Mouse (Mus musculus): ENCODE measurements at regions not wholly inside any gene's neighbourhood (a gene's known extent, or its start where the extent isn't known, plus 50 kb on each side); places are given as distances from the start of the nearest gene placed in this dataset.
"Not testable (repeated sequence)": the region's sequence is repeated elsewhere in the genome, so short reads cannot be mapped to it uniquely, and the experiment has no call there.

DNA sequence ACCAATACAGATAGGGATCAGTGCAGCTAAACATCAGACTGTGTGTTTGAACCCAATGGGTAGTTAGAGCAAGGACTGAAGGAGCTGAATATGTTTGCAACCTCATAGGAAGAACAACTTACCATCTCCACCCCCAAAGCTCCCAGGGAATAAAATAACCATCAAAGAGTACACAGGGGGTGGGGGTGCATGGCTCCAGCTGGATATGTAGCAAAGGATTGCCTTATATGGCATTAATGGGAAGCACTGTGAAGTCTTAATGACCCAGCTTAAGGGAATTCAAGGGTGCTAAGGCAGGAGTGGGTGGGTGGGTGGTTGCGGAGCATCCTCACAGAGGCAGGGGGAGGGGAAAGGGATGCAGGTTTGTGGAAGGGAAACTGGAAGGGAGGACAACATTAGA, 404.0 kb upstream of the Gm12887 start:
- Histone ChIP-seq H3K36me3 (no peaks in the 10 kb centered on the region), H3K4me1 (no peaks in the 10 kb centered on the region), H3K4me2 (replicated peaks) (no peak overlapping the region), H3K27ac (no peak overlapping the region), H3K27me3 (no peaks in the 10 kb centered on the region), H3K9ac (no peak overlapping the region), H3K4me3 (no peak overlapping the region), H3K9me3 (peaks cover 78% of the 10 kb centered on the region)
- no peak for ATAC-seq (ENCODE audit: low FRiP score, low read depth)
- WGBS = 93% methylated on average over 1 of the region's 1 CpGs

DNA sequence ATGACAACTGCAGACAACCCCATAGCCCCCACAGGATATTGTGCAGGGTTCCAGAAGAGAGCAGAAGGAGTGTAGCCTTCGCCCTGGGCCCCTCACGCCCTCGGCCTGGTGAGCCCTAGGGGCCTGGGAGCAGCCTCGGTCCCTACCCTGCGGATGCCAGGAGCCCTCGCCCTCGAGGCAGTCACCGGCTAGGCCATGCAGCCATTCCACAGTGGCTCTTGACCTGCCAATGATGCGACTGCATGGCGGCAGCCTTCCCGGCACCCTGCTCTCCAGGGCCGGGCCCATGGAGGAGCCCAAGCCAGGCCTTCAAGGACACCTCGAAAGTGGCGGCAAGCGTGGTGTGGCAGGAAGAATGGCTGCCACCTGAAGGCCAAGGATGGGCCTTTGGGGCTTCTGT, 401.0 kb upstream of the Gm12887 start:
- ATAC-seq (ENCODE audit: low FRiP score, low read depth) = no peak
- H3K36me3 ChIP-seq = no peaks in the 10 kb centered on the region
- no peak overlapping the region for H3K27ac ChIP-seq
- H3K4me3 ChIP-seq = no peak overlapping the region
- H3K9ac ChIP-seq = no peak overlapping the region
- no peaks in the 10 kb centered on the region for H3K27me3 ChIP-seq
- H3K9me3 ChIP-seq = peaks cover 85% of the 10 kb centered on the region
- no peak overlapping the region for H3K4me2 ChIP-seq (replicated peaks)
- H3K4me1 ChIP-seq = no peaks in the 10 kb centered on the region
- 90% methylated on average over 15 of the region's 15 CpGs for WGBS

DNA sequence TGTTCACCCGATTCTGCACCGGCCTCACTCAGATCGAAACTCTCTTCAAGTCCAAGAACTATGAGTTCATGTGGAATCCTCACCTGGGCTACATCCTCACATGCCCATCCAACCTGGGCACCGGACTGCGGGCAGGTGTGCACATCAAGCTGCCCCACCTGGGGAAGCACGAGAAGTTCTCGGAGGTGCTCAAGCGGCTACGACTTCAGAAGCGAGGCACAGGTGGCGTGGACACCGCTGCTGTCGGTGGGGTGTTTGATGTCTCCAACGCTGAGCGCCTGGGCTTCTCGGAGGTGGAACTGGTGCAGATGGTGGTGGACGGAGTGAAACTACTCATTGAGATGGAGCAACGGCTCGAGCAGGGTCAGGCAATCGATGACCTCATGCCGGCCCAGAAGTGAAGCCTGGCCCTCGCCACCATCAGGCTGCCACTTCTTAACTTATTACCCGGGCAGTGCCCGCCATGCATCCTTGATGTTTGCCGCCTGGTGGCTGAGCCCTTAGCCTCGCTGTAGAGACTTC, 387.1 kb upstream of the Gm12887 start:
- not testable (repeated sequence) for H3K9ac ChIP-seq; H3K27me3 ChIP-seq; H3K4me2 ChIP-seq (replicated peaks); H3K4me3 ChIP-seq; H3K4me1 ChIP-seq; H3K36me3 ChIP-seq; H3K27ac ChIP-seq; ATAC-seq (ENCODE audit: low FRiP score, low read depth)
- H3K9me3 ChIP-seq = peaks cover 53% of the 10 kb centered on the region
- 95% methylated on average over 26 of the region's 26 CpGs for WGBS

DNA sequence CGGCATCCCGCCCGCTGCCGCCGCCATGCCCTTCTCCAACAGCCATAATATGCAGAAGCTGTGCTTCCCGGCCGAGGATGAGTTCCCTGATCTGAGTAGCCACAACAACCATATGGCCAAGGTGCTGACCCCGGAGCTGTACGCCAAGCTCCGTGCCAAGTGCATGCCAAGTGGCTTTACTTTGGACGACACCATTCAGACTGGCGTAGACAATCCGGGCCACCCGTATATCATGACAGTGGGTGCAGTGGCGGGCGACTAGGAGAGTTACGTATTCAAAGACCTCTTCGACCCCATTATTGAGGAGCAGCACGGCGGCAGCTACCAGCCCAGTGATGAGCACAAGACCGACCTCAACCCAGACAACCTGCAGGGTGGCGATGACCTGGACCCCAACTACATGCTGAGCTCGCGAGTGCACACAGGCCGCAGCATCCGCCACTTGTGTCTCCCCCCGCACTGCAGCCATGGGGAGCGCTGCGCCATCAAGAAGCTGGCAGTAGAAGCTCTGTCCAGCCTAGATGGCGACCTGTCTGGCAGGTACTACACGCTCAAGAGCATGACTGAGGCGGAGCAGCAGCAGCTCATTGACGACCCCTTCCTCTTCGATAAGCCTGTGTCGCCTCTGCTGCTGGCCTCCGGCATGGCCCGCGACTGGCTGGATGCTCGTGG, 386.4 kb upstream of the Gm12887 start:
- Histone ChIP-seq H3K4me1 (no peaks in the 10 kb centered on the region), H3K4me2 (replicated peaks) (no peak overlapping the region), H3K9me3 (peaks cover 55% of the 10 kb centered on the region), H3K27me3 (no peaks in the 10 kb centered on the region), H3K4me3 (no peak overlapping the region), H3K9ac (no peak overlapping the region), H3K27ac (no peak overlapping the region), H3K36me3 (0 out of 2 replicates have a peak, but pooled peaks cover 4% of the 10 kb centered on the region)
- 0 out of 2 replicates have a peak, but pooled peaks have one; percentile 44 for ATAC-seq (ENCODE audit: low FRiP score, low read depth)
- WGBS = 94% methylated on average over 39 of the region's 39 CpGs

DNA sequence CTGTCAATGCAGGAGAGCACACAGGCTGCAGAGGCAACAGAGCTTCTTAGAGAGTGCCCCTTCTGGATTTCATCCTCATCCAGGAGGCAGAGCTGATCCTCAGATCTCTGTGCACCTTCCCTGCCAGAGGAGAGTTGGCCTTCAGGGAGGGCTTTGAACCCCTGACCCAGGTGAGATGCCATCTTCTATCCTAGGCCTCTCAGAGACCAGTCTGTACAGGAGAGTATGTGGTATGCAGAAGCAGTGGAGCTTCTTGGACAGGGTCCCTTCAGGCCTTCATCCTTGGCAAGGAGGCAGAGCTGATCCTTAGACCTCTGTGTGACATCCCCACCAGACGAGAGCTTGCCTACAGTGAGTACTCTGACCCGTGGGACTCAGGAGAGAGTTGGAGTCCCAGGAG, 364.8 kb upstream of the Gm12887 start:
- Histone ChIP-seq H3K4me1 (no peaks in the 10 kb centered on the region), H3K27me3 (no peaks in the 10 kb centered on the region), H3K9me3 (peaks cover 46% of the 10 kb centered on the region), H3K27ac (no peak overlapping the region), H3K4me2 (replicated peaks) (no peak overlapping the region), H3K36me3 (no peaks in the 10 kb centered on the region), H3K9ac (no peak overlapping the region), H3K4me3 (no peak overlapping the region)
- WGBS = 60% methylated on average over 2 of the region's 2 CpGs
- ATAC-seq (ENCODE audit: low FRiP score, low read depth) = no peak; the same call in 1 of the 2 replicates

DNA sequence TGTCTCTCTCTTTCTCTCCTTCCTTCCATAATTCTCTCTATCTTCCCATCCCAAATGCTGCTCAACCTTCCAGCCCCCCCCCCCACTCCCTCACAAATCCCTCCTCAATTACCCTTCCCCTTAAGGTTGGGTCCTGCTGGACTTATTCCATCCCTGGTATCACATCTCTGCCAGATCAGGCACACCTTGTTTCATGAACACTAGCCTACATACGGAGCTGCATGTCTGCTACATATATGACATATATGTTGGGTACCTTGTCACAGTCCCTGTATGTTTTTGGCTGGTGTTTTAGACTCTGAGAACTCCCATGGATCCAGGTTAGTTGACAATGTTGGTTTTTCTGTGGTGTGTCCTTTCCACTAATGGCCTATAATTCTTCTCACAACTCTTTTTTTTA, 363.5 kb upstream of the Gm12887 start:
- no peaks in the 10 kb centered on the region for H3K36me3 ChIP-seq
- no peaks in the 10 kb centered on the region for H3K4me1 ChIP-seq
- 67% methylated on average over 1 of the region's 1 CpGs for WGBS
- H3K27me3 ChIP-seq = no peaks in the 10 kb centered on the region
- no peak overlapping the region for H3K27ac ChIP-seq
- peak; percentile 51 for ATAC-seq (ENCODE audit: low FRiP score, low read depth)
- no peak overlapping the region for H3K4me3 ChIP-seq
- no peak overlapping the region for H3K9ac ChIP-seq
- no peak overlapping the region for H3K4me2 ChIP-seq (replicated peaks)
- H3K9me3 ChIP-seq = peaks cover 46% of the 10 kb centered on the region

DNA sequence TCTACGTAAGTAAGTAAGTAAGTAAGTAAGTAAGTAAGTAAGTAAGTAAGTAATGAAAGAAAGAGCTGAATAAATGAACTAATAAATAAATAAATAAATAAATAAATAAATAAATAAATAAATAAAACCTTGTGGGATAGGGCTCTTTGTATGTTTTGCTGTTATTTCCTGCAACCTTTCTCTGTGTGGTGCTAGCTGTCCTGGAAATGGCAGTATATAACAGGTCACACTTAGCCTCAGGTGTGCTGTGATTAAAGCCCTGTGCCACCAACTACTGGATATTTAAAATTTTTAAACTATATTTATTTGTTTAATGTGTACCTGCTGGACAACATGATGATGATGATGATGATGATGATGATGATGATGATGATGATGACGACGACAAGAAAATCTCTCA, 353.9 kb upstream of the Gm12887 start:
- ATAC-seq (ENCODE audit: low FRiP score, low read depth) = no peak
- Histone ChIP-seq H3K9me3 (peaks cover 15% of the 10 kb centered on the region), H3K27ac (no peak overlapping the region), H3K36me3 (no peaks in the 10 kb centered on the region), H3K27me3 (no peaks in the 10 kb centered on the region), H3K4me1 (no peaks in the 10 kb centered on the region), H3K4me2 (replicated peaks) (no peak overlapping the region), H3K9ac (no peak overlapping the region), H3K4me3 (no peak overlapping the region)
- WGBS = 76% methylated on average over 3 of the region's 3 CpGs
